Mouse (Mus musculus) ES-E14 (cell line): ENCODE results near the gene Stub1.

Experiments
- MAFK ChIP-seq: IDR thresholded peaks from 2 replicates; pipeline ENCODE4 v1.6.1; 2014; ENCODE audit warnings: mild to moderate bottlenecking, low read depth, low read length, inconsistent platforms; ENCODE audit not compliant: insufficient read depth
- ZNF384 ChIP-seq: IDR thresholded peaks from 2 replicates; pipeline ENCODE4 v1.6.1; 2012; ENCODE audit warnings: low read depth, low read length, inconsistent platforms

GRCm38 (mm10) chr17:25843122-25843521 is 9.9 kb upstream of the Stub1 start:
- TF ChIP-seq ZNF384 (no peak), MAFK (no peak)
